Mouse (Mus musculus): Measurements from ENCODE around the gene Defb19.

The Defb19 gene

DNA sequence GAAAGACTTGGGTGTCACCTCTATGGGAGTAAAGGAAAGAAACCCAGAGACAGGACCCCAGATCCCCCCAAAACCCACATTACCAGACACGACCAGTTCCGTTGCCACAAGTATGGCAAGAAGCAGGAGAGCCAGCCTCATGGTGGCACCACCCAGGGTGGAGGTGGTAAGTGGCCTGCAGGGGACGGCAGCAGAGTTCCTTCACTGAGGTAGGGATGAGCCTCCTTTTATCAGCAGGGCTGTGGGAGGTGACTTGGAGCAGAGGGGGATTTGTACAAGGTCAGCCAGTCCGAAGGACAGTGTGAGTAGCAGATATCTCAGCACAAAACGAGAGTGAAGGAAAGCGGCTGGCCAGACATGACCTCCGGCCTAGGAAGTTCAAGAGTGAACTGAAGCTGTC is at the start of gene Defb19:
Gene Defb19 (minus strand): TSS at position 206 of the 400 bp plus-strand sequence.
- DNase-seq (ENCODE audit: low spot score) = no peak

DNA sequence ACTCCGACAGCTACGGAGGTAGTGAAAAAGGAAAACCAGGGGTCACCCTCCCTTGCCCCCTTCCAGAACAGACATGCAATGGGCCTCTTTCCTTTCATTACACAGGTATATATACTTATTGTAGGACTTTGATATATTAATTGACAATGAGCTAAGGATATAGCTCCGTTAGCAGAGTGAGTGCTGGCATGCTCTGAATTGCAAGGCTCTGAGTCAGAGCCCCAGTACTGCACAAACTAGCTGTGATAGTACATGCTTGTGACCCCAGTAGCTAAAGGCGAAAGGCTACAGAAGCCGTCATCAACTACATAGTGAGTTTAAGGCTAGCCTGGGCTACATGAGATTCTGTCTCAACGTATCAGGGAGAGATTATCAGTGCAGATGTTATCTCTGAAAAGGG is 49.8 kb upstream of the Defb19 start:
- no peak for DNase-seq (ENCODE audit: low spot score)

DNA sequence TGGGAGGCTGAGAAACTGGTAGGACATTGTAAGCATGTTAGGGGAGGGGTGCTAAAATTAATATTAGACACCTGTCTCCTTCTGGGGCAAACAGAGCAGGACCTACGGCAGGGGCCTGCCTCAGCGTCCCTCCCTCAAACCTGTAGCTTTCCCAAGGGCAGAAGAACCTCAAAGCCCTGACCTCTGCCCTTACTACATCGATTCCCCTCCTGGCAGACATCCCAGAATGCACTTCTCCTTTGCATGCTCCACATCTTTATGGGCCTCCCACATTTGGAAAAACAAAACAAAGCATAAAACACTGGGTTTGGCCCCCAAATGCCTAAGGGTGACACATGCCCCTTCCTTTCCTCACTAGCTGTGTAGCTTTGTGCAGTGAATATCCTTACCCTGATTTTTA is 49.1 kb upstream of the Defb19 start:
- DNase-seq (ENCODE audit: low spot score) = no peak

DNA sequence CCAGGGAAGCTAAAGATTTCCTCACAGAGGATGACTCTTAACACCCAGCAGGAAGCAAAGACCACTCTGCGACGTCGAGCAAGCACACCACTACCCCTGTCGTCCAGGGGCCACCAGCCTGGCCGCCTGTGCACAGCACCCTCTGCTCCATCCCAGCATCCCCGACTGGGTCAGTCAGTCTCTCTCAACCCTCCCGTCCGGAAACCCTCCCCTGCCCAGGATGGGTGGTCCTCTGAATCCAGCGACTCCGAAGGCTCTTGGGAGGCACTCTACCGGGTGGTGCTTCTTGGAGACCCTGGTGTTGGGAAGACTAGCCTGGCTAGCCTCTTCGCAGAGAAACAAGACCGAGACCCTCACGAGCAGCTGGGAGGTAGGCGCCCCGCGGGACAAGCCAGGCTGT is 48.0 kb upstream of the Defb19 start:
- no peak for DNase-seq (ENCODE audit: low spot score)

DNA sequence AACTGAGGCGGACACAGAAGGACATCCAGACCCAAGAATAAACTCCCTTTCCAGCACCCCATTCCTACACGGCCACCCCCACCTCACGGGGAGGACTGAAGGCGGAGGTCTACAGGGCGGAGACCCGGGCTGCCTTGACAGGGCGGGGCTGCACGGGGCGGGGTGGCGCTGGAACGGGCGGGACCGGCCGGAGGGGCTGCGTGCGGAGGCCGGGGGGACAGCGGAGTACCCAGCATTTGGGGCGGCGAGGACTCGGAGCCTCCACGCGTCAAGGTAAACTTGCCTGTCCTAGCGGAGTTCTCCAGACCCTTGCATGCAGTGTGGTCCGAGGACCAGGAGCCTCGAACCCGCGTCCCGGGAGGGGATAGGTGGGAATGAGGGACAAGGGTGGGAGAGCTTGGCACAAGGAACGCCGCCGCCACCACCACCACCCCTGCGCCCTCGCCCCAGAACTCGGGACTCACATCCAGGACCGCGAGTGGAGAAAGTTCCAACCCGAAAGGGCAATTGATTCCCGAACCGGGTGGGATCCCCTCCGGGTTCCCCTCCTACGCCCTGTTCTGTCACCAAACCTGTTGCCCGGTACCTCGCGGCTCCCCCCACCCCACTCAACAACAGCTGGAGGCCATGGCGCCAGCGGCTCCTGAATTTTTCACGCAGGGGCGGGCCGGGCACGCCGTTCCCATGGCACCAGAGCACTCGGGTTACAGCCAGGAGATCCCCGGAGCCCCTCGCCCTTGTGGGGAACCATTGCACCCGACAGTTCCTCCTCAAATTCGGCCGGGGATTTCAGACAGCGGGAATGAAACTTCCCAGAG is 46.9 kb upstream of the Defb19 start, which contains the start of gene Rem1:
Gene Rem1 (plus strand): TSS at position 178 of the 818 bp plus-strand sequence.
- no peak for DNase-seq (ENCODE audit: low spot score)

DNA sequence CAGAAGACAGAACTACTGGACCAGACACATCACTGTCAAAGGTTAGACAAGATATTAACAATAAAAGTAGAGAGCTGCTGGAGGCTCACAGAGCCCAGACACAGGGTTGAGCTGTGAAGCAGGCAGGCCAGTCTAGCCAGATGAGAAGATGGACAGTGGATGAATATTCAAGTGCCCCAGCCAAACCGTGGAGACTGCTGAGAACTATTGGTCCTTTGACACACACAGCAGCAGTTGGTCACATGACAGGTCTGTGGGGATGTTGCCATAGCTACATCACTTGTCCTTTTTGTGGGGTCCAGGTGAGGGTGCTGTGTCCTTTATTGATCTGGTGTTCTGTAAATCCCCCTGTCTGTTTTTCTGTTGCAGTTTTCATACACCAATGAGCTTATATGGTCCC is 45.1 kb upstream of the Defb19 start:
- no peak for DNase-seq (ENCODE audit: low spot score)

DNA sequence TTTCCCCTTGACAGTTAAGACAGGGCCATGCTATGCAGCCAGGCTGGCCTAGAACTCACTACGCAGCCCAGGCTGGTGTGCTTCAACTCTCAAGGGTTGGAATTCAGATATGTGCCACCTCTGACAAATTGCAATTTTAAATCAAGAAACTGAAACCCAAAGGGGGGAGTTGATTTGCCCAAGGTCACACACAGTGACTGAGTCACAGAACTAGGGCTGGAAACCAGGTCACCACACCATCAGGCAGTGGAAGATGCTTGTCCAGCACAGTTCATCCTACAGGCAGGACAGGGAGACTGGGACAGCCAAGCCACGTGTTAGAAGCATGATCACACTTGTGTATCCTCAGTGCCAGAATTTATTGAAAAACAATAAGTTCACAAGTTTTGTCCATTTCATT is 44.5 kb upstream of the Defb19 start:
- no peak for DNase-seq (ENCODE audit: low spot score)

DNA sequence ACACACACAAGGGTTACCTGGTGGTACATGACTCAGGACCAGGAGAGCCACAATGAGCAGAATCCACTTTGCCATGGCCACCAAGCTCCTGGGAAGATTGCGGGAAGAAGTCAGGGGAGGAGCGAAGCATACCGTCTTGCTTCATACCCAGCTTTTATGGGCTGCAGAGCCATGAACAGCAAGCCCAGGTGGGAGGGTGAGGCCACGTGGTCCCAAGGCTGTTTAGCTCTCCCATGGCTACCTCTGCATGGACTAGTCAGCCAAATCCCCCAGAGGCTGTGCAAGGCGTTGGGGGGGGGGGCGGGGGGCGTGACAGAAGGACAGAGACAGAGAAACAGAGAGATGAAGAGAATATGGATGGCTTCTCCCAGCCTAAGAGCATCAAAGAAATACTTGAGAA is 42.8 kb upstream of the Defb19 start, which contains the start of gene Defb25:
Gene Defb25 (minus strand): TSS at position 101 of the 400 bp plus-strand sequence.
- DNase-seq (ENCODE audit: low spot score) = no peak

DNA sequence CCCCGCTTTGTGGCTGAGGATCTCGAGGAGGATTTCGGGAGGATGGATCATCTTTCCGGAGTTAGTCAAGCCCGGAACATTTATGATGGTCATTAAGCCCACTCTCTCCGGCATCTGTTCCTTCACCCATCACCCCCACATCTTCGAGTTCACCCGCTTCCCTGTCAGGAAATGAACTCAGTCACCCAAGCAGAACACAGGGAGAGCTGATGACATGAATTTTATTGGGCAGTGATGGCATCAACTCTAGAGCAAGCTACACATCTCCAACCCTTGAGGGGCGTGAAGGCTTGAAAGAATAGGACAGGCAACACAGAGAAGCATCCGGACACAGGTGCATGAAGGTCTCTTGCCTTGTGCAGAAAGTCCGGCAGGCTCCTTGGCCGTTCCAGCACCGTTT is 42.0 kb upstream of the Defb19 start:
- DNase-seq (ENCODE audit: low spot score) = no peak

DNA sequence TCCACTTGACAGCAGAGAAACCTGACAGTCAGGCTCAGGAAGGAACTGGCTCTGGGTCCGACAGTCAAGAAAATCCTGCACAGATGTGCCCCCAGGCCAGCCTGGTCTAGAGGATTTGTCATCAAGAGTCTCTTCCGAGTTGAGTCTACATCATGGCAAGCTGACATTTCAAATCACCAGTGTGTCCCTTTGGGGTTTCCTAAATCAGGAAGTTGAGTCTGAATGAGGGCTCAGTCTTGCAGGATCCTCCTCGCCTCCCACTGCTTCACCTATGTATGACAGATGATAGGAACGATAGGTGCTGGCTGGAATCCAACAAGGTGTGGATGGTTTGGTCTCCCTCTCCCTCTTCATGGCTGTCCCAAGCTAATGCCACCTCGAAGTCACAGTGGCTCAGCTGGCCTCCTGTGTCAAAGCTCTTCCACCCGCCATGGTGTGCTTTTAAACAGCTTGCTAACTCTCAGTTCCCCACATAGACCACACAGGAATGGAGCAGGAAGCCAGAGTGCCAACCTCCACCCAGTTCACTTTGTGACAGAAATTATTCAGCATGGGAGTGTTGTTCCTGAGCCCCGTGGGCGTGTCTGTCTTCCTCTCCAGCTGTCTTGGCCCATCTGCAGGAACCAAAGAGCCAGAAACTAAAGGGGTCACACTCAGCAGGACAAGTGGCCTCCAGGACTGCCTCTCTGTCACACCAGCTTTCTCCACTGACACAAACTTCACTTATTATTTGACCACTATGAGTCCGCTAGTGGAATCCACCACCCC is 40.4 kb upstream of the Defb19 start:
- no peak for DNase-seq (ENCODE audit: low spot score)

DNA sequence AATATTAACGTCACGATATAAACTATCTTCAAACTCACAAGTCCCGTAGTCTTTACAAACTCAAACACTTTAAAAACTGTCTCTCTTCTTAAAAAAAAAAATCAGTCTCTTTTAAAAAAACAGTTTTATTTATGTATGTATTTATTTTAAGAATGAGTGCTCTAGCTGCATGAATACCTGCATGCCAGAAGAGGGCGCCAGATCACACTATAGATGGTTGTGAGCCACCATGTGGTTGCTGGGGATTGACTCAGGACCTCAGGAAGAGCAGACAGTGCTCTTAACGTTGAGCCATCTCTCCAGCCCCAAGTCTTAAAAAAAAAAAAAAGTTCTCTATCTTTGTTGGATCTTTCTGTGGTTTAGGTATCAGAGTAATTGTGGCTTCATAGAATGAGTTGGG is 37.3 kb upstream of the Defb19 start:
- DNase-seq (ENCODE audit: low spot score) = no peak

DNA sequence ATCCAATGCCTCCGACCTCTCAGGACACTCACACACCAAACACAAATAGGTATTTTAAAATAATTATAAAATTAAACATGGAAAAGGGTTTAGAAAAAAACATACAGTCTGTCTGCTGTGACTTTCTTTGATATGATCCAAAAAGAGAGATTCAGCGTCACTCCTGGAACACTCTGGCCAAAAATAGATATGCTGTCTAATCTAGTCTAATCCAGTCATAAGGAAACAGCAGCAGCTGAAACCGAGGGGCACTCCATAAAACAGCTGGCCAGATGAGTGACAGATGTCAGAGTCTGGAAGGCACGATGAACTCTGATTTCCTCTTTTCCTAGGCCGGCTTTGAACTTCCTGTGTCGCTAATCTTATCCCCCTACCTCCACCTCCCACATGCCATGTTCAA is 36.4 kb upstream of the Defb19 start:
- DNase-seq (ENCODE audit: low spot score) = no peak

DNA sequence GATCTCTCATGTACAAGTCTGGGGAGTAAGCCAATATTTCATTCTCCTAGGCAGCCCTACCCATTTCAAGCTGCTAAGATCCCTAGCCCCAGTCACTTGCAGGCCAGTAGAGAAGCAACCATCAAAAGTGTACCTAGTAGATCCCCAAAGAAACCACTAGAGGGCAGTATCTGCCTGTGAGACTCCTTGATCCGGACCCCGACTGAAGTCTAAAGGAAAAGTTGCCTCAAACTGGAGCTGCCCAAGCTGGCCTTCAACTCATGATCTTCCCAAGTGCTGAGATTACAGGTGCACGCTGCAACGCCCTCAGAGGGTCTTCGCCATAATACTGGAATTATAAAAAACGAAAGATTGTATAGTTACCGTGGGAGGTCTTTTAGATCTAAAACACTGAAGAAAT is 35.5 kb upstream of the Defb19 start:
- DNase-seq (ENCODE audit: low spot score) = no peak

DNA sequence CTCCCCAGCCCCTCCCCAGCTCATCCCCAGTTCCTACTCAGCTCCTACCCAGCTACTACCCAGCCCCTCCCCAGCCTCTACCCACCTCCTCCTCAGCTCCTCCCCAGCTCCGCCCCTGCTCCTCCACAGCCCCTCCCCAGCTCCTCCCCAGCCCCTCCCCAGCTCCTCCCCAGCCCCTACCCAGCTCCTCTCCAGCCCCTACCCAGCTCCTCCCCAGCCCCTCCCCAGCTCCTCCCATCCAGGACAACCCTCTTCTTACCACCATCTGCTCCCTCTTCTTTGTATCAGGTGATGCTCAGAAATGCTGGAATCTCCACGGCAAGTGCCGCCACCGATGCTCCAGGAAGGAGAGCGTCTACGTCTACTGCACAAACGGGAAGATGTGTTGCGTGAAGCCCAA is 32.1 kb upstream of the Defb19 start:
- no peak for DNase-seq (ENCODE audit: low spot score)

DNA sequence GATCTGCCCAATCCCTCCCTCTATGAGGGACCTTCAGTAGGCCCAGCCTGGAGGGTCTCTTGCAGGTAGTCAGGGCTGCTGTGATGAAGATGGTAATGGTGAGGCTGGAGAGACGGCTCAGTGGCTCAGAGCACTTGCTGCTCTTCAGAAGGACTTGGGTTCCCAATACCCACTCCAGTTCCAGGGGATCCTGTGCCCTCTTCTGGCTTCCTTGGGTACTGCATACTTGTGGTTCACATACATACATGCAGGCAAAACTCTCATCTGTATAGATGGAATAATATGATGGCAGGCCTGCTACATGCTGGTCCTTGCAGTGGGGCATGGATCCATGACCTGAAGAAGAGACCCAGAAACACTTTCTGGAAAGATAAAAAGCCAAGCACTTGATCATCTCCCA is 28.6 kb upstream of the Defb19 start:
- DNase-seq (ENCODE audit: low spot score) = no peak

DNA sequence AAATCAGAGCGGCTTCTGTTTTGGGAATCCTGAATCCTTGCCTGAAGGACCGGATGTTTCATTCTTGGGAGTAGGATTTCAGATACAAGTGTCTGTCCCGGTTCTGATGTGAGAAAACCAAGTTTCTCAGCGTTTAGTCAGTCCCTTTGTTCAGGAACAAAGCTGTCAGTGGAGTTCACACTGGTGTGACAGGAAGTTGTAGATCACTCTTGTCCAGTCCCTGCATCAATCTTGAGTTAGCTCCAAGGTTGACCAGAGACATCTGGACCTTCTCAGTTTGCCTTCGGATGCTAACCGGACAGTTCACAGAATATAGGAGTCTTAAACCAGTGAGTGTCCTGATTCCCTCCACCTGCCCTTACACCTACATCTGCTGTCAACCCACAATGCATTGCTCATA is 27.6 kb upstream of the Defb19 start:
- DNase-seq (ENCODE audit: low spot score) = no peak

DNA sequence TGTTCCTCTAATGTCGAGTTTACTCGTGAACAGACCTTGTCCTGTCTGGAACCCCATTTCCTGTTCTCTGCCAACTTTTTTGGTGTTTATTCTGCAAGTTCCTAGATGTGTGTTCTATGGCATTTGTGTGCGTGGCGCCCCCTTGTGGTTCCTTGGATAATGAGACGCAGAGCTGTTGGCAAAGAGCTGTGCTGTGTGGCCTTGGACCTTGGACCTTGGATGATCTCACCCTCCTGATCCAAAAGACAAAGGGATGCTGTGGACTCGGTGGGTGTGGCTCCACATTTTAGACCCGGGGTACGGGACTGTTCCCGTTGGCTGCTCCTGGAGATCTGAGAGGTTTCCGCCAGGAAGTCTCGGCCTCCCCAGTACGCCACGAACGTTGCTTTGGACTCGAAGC is 23.9 kb upstream of the Defb19 start, which contains the start of gene Defb36:
Gene Defb36 (plus strand): TSS at position 271 of the 400 bp plus-strand sequence.
- DNase-seq (ENCODE audit: low spot score) = no peak

DNA sequence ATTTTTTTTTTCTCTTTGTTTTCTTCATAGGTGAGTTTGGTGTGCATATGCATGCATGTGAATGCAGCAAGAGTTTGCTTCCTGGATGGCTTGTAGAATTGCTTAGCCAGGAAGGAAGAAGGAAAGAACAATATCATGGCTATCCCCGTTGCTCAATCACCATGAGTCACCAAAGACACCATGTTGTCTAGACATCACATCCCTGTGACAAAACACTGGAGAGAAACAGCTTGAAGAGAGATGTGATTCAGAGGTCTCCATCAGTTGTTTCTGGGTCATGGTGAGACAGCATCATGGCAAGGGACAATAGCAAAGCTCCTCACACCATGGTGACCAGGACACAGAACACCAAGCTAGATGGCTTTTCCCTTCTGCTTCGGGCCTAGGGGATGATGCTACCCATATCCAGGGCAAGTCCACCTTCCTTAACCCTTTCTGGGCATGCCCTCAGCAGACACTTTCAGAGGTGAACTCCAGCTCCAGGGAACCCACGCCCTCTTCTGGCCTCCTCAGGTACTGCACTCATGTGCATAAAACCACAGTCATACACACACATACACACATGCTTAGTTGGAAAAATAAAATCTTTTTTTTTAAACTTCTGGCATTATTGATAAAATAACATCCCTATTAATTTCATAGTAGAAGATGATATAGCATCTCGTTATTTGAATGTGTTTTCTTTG is 21.3 kb upstream of the Defb19 start:
- no peak for DNase-seq (ENCODE audit: low spot score)

DNA sequence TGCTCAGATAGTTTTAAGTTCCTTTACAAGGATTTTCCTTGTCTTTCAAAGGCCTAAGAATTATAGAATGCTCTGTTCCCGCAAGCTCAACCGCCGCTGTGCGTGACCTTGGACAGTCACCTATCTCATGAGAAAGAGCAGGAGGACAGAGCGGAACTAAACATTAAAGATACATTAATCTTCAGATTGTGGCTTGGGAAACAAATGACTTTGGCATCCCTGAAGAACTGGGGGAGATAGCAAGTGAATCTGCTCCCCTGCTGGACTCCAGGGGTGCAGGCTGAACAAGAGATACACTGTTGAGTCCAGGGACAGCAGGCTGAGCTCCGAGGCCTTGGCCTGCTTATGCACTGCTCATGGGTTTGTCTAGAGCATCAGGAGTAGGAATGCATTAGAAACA is 20.0 kb upstream of the Defb19 start:
- no peak for DNase-seq (ENCODE audit: low spot score)

DNA sequence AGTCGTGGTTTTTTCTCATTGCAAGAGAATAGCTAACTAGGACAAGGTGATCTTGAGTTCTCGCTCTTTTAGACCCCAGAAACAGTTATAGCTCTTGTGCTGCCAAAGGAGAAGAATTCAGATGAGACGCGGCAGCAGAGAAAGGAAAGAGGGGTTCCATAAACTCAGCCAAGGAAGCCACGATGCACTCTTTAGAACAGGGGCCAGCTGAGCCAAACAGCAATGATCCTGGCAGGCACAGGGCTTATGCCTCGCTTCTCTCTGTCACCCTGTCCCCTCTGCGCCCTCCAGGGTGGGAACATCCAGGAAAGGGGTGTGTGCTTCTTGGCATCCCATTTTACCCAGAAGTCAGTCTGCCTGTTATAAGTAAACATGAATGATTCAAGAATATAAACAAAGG is 19.2 kb upstream of the Defb19 start, which contains the start of gene Defb45:
Gene Defb45 (minus strand): TSS at position 101 of the 400 bp plus-strand sequence.
- no peak for DNase-seq (ENCODE audit: low spot score)

DNA sequence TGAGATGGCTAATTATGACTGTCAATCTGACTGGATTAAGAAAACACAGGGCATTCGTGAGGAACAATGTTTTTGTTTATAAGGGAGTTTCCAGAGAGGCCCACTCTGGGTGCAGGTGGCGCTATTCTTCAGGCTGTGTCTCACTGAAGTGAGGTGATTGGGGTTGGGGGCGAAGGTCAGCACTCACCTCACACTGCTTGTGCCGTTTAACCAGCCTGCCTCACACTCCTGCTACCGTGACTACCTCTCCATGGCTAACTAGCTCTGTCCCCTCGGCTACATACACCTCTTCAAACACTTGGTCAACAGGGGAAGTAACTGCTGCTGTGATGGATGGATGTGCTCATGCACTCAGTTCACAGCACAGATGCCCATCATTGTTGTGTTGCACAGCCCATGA is 8.9 kb upstream of the Defb19 start:
- DNase-seq (ENCODE audit: low spot score) = no peak

DNA sequence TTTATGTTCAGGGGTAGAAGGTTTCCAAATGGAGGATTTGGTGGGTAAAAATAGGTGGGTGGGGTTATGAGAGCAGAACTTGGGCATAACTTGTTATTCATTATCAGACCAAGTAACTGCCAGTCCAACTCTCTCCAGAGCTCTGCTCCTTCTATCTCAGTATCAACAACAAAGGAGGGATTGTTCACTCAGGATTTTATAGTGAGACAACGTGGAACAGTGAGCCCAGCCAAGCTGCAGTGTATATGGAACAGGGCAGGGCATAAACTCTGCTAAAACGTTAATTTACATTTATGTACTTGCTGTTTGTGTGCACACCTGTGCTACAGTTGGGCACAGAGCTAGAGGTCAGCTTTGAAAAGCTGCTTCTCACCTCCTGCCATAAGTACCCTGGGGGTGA is 8.3 kb upstream of the Defb19 start:
- no peak for DNase-seq (ENCODE audit: low spot score)
